Mouse (Mus musculus) liver, adult 2 months (tissue): Measurements from ENCODE around the gene Gak. TPM values are rescaled to one million over a fixed set of nuclear protein-coding genes. Genes with fewer than 3 reads are reported as not detected.
A peak's percentile ranks its signal among the peaks of the same experiment; 100 is the strongest.

ENCODE experiments used
- DNase-seq: peaks from one replicate; pipeline ENCODE4 v3.0.0-alpha.2; 2011; ENCODE audit warnings: low read depth, low spot score; ENCODE audit errors: extremely low read depth
- H3K27ac ChIP-seq: fragments of 200-500 bp; replicated peaks from 2 replicates; pipeline ENCODE4 v1.5.1; 2012; ENCODE audit warnings: low read depth, mild to moderate bottlenecking, control low read depth, inconsistent platforms, low read length; ENCODE audit not compliant: insufficient read depth
- H3K27me3 ChIP-seq: fragments of 200-500 bp; 2 replicates; pipeline ENCODE4 v1.6.1; 2012; ENCODE audit warnings: mild to moderate bottlenecking, moderate library complexity, low read length, inconsistent platforms; ENCODE audit not compliant: control insufficient read depth, insufficient read depth
- H3K36me3 ChIP-seq: fragments of 200-500 bp; 2 replicates; pipeline ENCODE4 v1.6.1; 2012; ENCODE audit warnings: low read length, inconsistent platforms; ENCODE audit not compliant: control insufficient read depth, insufficient read depth
- H3K4me1 ChIP-seq: fragments of 200-500 bp; 2 replicates; pipeline ENCODE4 v1.6.1; 2011; ENCODE audit warnings: low read length; ENCODE audit not compliant: control insufficient read depth, insufficient read depth
- H3K4me3 ChIP-seq: fragments of 200-500 bp; 2 replicates; pipeline ENCODE4 v1.5.1; 2011; ENCODE audit warnings: low read depth, mild to moderate bottlenecking, control low read depth, low read length, moderate library complexity; ENCODE audit not compliant: insufficient read depth
- H3K79me2 ChIP-seq: fragments of 200-500 bp; 2 replicates; pipeline ENCODE4 v1.6.1; 2012; ENCODE audit warnings: inconsistent platforms, mild to moderate bottlenecking, low read length, moderate library complexity; ENCODE audit not compliant: control insufficient read depth, insufficient read depth
- H3K9ac ChIP-seq: fragments of 200-500 bp; 2 replicates; pipeline ENCODE4 v1.6.1; 2012; ENCODE audit warnings: low read depth, mild to moderate bottlenecking, control low read depth, inconsistent platforms, low read length
- CTCF ChIP-seq: fragments of 200-500 bp; IDR thresholded peaks from 2 replicates; pipeline ENCODE4 v1.5.1; 2011; ENCODE audit warnings: low read depth, low read length, control low read depth
- POLR2A ChIP-seq: fragments of 200-500 bp; IDR thresholded peaks from 2 replicates; pipeline ENCODE4 v1.6.1; 2011; ENCODE audit warnings: low read length, control low read depth; ENCODE audit not compliant: insufficient read depth; ENCODE audit errors: extremely low read depth
- WGBS: fragments of 180-500 bp; shearing (Covaris S2); methylation state at CpG from one replicate; pipeline ENCODE4 v1.1.7; 2018; 5-methylcytosine and 5-hydroxymethylcytosine counted together
- polyA plus RNA-seq: library from polyadenylated mRNA; depleted of rRNA; stranded (reverse); fragments of >200 nt; gene quantifications from 2 replicates; pipeline ENCODE4 v1.2.3, GENCODE M21; 2012
- total RNA-seq: library from RNA; depleted of rRNA; stranded (reverse); fragments of >200 nt; gene quantifications from 2 replicates; pipeline ENCODE4 v1.2.3, GENCODE M21; 2014

The Gak gene
- total and polyA plus RNA-seq, 2 experiments = 32.7 to 54.7 TPM

- Histone ChIP-seq H3K79me2 (peaks cover 8% of the 10 kb centered on the region), H3K9ac (no peak overlapping the region), H3K4me3 (no peak overlapping the region), H3K4me1 (peaks cover 5% of the 10 kb centered on the region; the same call in 1 of the 2 replicates), H3K27me3 (no peaks in the 10 kb centered on the region), H3K36me3 (no peaks in the 10 kb centered on the region; the same call in 1 of the 2 replicates), H3K27ac (no peak overlapping the region)
- WGBS = 93% methylated on average over 4 of the region's 4 CpGs
- DNase-seq = no peak
- TF ChIP-seq POLR2A (no peak), CTCF (no peak)
Measured at GRCm38 (mm10) chr5:108633676-108634075, 4.1 kb upstream of the Gak start.

GRCm38 (mm10) chr5:108628891-108629633 is 493 bp downstream of the Gak start:
- Histone ChIP-seq H3K79me2 (peaks cover 27% of the 10 kb centered on the region), H3K4me1 (peaks cover 10% of the 10 kb centered on the region; the same call in 1 of the 2 replicates), H3K27me3 (no peaks in the 10 kb centered on the region), H3K36me3 (peaks cover 5% of the 10 kb centered on the region), H3K27ac (peak overlapping the region; percentile 79), H3K4me3 (peak overlapping the region; percentile 86), H3K9ac (peak overlapping the region; percentile 93)
- TF ChIP-seq POLR2A (no peak), CTCF (no peak)
- DNase-seq = peak; percentile 27
- under 1% methylated on average over 32 of the region's 32 CpGs for WGBS

GRCm38 (mm10) chr5:108626050-108626660 is 3.4 kb downstream of the Gak start:
- no peak for TF ChIP-seq CTCF
- TF ChIP-seq POLR2A = no peak
- Histone ChIP-seq H3K9ac (no peak overlapping the region), H3K27me3 (no peaks in the 10 kb centered on the region), H3K27ac (no peak overlapping the region), H3K4me3 (no peak overlapping the region), H3K79me2 (peaks cover 32% of the 10 kb centered on the region), H3K4me1 (peaks cover 10% of the 10 kb centered on the region; the same call in 1 of the 2 replicates), H3K36me3 (peaks cover 32% of the 10 kb centered on the region)
- DNase-seq = no peak
- 82% methylated on average over 4 of the region's 4 CpGs for WGBS

GRCm38 (mm10) chr5:108621870-108622269 is 7.7 kb downstream of the Gak start:
- TF ChIP-seq POLR2A = no peak
- no peak for TF ChIP-seq CTCF
- 63% methylated on average over 2 of the region's 2 CpGs for WGBS
- no peak for DNase-seq
- H3K79me2 ChIP-seq = peaks cover 16% of the 10 kb centered on the region; the same call in 1 of the 2 replicates
- H3K4me1 ChIP-seq = no peaks in the 10 kb centered on the region
- H3K4me3 ChIP-seq = no peak overlapping the region
- H3K27me3 ChIP-seq = no peaks in the 10 kb centered on the region
- peaks cover 55% of the 10 kb centered on the region for H3K36me3 ChIP-seq
- no peak overlapping the region for H3K27ac ChIP-seq
- H3K9ac ChIP-seq = no peak overlapping the region

GRCm38 (mm10) chr5:108610426-108610825 is 19.1 kb downstream of the Gak start:
- Histone ChIP-seq H3K27me3 (no peaks in the 10 kb centered on the region), H3K4me1 (no peaks in the 10 kb centered on the region), H3K4me3 (no peak overlapping the region), H3K9ac (no peak overlapping the region), H3K36me3 (peaks cover 84% of the 10 kb centered on the region), H3K27ac (no peak overlapping the region), H3K79me2 (no peaks in the 10 kb centered on the region; the same call in 1 of the 2 replicates)
- WGBS = 91% methylated on average over 1 of the region's 1 CpGs
- no peak for TF ChIP-seq POLR2A
- no peak for TF ChIP-seq CTCF
- DNase-seq = no peak
